Mouse (Mus musculus) cerebellum, adult 2 months (tissue): ENCODE data around the gene Spns1. TPM values are rescaled to one million over a fixed set of nuclear protein-coding genes. Genes with fewer than 3 reads are reported as not detected.
"Not testable (repeated sequence)": the region's sequence is repeated elsewhere in the genome, so short reads cannot be mapped to it uniquely, and the experiment has no call there.

Experiments
- DNase-seq, 2 experiments: peaks; one replicate each; pipeline ENCODE4 v3.0.0; 2021
- H3K27ac ChIP-seq: fragments of 200-500 bp; 2 replicates; pipeline ENCODE4 v1.5.1; 2012; ENCODE audit warnings: low read length, control low read depth, inconsistent platforms; ENCODE audit not compliant: insufficient read depth
- H3K27me3 ChIP-seq: fragments of 200-500 bp; 2 replicates; pipeline ENCODE4 v1.6.1; 2012; ENCODE audit warnings: inconsistent platforms, mild to moderate bottlenecking, low read length, moderate library complexity; ENCODE audit not compliant: control insufficient read depth, insufficient read depth
- H3K4me1 ChIP-seq: fragments of 200-500 bp; 2 replicates; pipeline ENCODE4 v1.6.1; 2011; ENCODE audit warnings: low read length; ENCODE audit not compliant: control insufficient read depth, insufficient read depth
- H3K4me3 ChIP-seq: fragments of 200-500 bp; replicated peaks from 2 replicates; pipeline ENCODE3; 2011; ENCODE audit warnings: mild to moderate bottlenecking, low read depth, low read length, control low read depth; ENCODE audit not compliant: insufficient read depth
- CTCF ChIP-seq: fragments of 200-500 bp; IDR thresholded peaks from 2 replicates; pipeline ENCODE4 v1.5.1; 2011; ENCODE audit warnings: low read depth, mild to moderate bottlenecking, control low read depth, low read length, moderate library complexity, borderline replicate concordance; ENCODE audit not compliant: insufficient read depth
- POLR2A ChIP-seq: fragments of 200-500 bp; IDR thresholded peaks from 2 replicates; pipeline ENCODE4 v1.6.1; 2011; ENCODE audit warnings: low read length, control low read depth, borderline replicate concordance; ENCODE audit not compliant: insufficient read depth
- WGBS: fragments of 180-500 bp; shearing (Covaris S2); methylation state at CpG from one replicate; pipeline ENCODE4 v1.1.7; 2018; 5-methylcytosine and 5-hydroxymethylcytosine counted together
- polyA plus RNA-seq: library from polyadenylated mRNA; depleted of rRNA; stranded (reverse); fragments of >200 nt; gene quantifications from 2 replicates; pipeline ENCODE4 v1.2.3, GENCODE M21; 2012; rRNA removed

Gene Spns1
- polyA plus RNA-seq, 1 experiment, result 218 TPM

DNA sequence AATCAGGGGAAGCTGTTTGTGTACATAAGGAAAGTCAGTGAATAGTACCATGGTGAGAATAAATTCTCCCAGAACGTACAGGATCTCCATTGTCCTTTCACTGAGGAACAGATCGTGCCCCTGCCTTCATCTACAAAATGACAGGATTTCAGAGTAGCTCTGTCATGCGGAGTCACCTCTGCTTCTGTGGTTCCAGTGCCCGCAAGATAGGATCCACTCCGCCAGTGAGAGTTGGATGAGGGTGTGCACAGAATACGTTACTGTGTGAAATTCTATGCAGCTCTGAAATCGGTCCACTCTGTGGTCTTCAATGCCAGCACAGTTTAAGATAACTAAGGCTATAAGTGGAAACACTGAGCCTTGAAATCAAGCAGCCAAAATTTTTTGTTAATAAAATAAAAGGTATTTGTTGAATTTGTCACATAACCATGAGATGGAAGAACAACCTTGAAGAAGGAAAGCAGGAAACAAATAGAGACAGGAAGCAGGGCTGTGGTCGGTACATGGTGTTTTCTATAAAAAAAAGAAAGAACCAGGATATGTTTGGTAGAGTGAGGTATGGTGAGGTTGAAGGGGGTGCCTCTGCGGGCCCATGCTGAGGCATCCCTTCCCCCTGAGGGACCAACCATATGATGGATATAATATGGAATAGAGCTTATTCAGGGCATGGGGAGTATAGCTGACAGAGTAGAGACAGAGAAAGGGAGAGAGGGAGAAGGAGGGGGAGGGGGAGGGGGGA is 47.2 kb downstream of the Spns1 start:
- Histone ChIP-seq H3K27ac (no peak overlapping the region), H3K4me3 (no peak overlapping the region), H3K27me3 (no peaks in the 10 kb centered on the region; the same call in 1 of the 2 replicates), H3K4me1 (no peaks in the 10 kb centered on the region)
- DNase-seq, result no peak
- TF ChIP-seq CTCF (no peak), POLR2A (no peak)
- 83% methylated on average over 9 of the region's 9 CpGs for WGBS

DNA sequence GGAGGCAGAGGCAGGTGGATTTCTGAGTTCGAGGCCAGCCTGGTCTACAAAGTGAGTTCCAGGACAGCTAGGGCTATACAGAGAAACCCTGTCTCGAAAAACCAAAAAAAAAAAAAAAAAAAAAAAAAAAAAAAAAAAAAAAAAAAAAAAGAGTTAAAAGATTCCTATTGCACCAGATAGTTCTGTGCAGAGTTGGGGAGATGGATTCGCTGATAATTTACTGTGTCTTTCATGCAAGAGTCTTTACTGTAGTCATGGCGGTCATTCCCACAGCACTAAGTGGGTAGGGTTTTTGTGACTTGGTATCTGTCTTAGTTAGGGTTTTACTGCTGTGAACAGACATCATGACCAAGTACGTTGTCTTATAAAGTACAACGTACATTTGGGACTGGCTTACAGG is 48.4 kb downstream of the Spns1 start:
- H3K27ac ChIP-seq, H3K4me1 ChIP-seq, H3K4me3 ChIP-seq, DNase-seq, H3K27me3 ChIP-seq: not testable (repeated sequence)
- WGBS, result 81% methylated on average over 5 of the region's 6 CpGs

DNA sequence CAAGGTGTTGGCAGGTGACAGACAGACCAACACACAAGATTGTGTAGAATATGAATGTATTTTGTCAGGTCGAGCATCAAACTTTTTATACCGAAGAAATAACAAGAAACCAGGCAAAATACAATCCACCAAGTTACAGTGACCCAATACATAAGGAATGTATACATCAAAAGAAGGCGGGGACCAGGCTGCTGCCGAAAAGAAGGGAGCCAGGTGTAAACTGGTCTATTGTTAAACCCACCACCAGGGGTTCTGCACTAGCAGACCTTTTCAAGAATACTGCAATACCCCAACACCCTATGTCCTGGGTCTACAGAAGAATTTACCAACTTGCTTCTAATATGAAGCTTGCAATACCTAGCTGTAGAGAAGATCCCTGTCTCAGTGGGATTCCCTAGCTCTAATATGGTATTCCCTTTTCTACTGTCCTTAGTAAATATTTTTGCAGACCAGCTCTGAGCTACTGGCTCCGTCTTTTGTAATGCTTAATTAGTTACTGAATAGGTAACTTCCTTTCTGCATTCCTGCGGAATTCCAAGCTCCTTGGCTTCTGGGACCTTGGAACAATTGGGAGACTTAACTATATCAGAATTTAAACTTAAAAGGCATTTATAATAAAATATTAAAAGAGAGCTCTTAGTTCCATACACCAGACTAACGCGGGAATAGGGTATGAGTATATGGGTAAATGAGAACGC is 51.5 kb downstream of the Spns1 start:
- WGBS, result 19% methylated on average over 9 of the region's 9 CpGs
- H3K4me3 ChIP-seq, H3K27ac ChIP-seq, H3K27me3 ChIP-seq, DNase-seq, H3K4me1 ChIP-seq: not testable (repeated sequence)

DNA sequence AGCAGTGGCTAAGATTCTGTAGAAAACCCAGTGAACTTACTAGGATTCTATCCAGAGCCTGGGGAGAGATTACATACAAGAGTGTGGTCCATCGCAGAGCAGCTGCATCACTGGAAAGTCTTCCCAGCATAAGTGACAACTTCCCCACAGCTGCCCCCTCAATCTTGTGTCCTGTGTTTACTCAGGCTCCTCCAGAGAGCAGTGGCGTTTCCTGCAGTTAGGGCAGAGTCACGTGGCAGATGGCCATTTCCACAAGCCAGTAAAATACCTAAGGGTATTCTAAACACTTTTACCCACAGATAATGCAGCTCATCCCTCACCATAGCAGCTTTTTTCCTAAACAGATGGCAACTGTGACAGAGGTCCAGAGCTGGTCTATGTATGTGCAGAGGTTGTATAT is 52.5 kb downstream of the Spns1 start:
- TF ChIP-seq POLR2A (no peak), CTCF (no peak)
- DNase-seq, result no peak
- WGBS, result 47% methylated on average over 3 of the region's 3 CpGs
- Histone ChIP-seq H3K4me3 (no peak overlapping the region), H3K27me3 (no peaks in the 10 kb centered on the region; the same call in 1 of the 2 replicates), H3K27ac (no peak overlapping the region), H3K4me1 (no peaks in the 10 kb centered on the region)

DNA sequence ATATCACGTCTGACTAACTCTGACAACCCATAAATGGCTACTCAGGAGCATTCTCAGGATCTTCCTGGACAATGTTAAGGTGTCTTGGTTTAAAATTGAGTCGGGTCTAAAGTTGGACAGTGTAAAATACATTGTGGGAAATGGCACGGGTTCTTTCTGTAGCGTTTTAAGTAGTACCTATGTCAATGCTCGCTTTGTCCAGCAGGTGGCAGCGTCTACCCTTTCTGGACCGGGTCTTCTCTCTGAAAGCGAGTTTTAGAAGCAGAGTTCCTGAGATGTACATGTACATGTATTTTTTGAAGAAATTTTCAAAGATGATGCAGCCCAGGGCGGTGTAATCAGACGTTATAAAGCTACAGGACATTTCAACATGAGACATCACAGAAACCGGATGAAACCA is 53.5 kb downstream of the Spns1 start:
- no peak for TF ChIP-seq POLR2A
- TF ChIP-seq CTCF, result peak; percentile 83
- H3K4me3 ChIP-seq, result no peak overlapping the region
- peak; percentile 60 to 77 for DNase-seq
- H3K27me3 ChIP-seq, result no peaks in the 10 kb centered on the region; the same call in 1 of the 2 replicates
- H3K4me1 ChIP-seq, result no peaks in the 10 kb centered on the region
- no peak overlapping the region for H3K27ac ChIP-seq
- 7% methylated on average over 11 of the region's 11 CpGs for WGBS

Other genes with a start within 250 kb of the Spns1 start
- gene Xpo6, start 176.9 kb downstream of the Spns1 start, polyA plus RNA-seq, result 154 and 162 TPM in 2 replicates
- gene Sbk1, start 104.8 kb downstream of the Spns1 start, polyA plus RNA-seq, result 227 and 282 TPM in 2 replicates
- 1.6 and 1.9 TPM in 2 replicates for gene Lat, start 7.9 kb downstream of the Spns1 start, polyA plus RNA-seq
- 6.3 and 6.4 TPM in 2 replicates for gene Nfatc2ip, start 19.3 kb upstream of the Spns1 start, polyA plus RNA-seq
- gene Cd19, start 37.4 kb upstream of the Spns1 start, polyA plus RNA-seq, result 0.21 and 0.23 TPM in 2 replicates
- gene Rabep2, start 51.3 kb upstream of the Spns1 start, polyA plus RNA-seq, result 22.2 and 24.0 TPM in 2 replicates
- gene Atp2a1, start 85.7 kb upstream of the Spns1 start, polyA plus RNA-seq, result 0.38 and 0.46 TPM in 2 replicates
- gene Sh2b1, start 98.0 kb upstream of the Spns1 start, polyA plus RNA-seq, result 69.0 and 69.5 TPM in 2 replicates
- gene Tufm, start 109.9 kb upstream of the Spns1 start, polyA plus RNA-seq, result 123 and 124 TPM in 2 replicates
- gene Atxn2l, start 126.0 kb upstream of the Spns1 start, polyA plus RNA-seq, result 139 and 154 TPM in 2 replicates
- gene Eif3c, start 189.0 kb upstream of the Spns1 start, polyA plus RNA-seq, result 115 and 116 TPM in 2 replicates
- gene Apobr, start 207.5 kb upstream of the Spns1 start, polyA plus RNA-seq, result 0.87 and 0.98 TPM in 2 replicates
- gene Cln3, start 208.4 kb upstream of the Spns1 start, polyA plus RNA-seq, result 38.1 and 44.2 TPM in 2 replicates
- gene Il27, start 217.5 kb upstream of the Spns1 start, polyA plus RNA-seq, result not detected in 2 replicates